Mouse (Mus musculus): ENCODE measurements around the gene Olfr509. TPM values are rescaled to one million over a fixed set of nuclear protein-coding genes. Genes with fewer than 3 reads are reported as not detected.
"Not testable (repeated sequence)": the region's sequence is repeated elsewhere in the genome, so short reads cannot be mapped to it uniquely, and the experiment has no call there.

Olfr509 gene
- not detected in 2 replicates for polyA plus RNA-seq (2015; fragmentation: Nextera tagmentation; extraction: Ambion mirVana)

DNA sequence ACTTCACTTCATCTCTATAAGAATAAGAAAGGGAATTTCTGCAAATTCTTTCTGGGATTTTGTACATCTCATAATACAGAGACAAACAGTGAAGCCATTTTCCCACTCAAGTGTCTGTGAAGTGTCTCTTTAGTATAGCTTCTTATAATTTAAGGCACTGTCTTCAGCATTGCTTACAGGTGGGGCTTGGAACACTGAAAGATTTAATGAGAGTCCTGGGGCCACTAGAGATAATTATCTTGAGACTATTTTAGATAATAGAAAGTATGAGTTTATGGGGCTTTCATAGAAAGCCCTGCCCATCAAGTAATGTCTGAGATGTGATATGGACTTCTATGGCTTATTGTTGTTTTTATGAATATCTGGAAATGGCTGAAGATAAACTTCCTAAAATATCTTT lies at the start of gene Olfr509:
Olfr509 (minus strand) TSS at position 101 of the 400 bp plus-strand sequence.
- no peaks in the 10 kb centered on the region for H3K27me3 ChIP-seq (ENCODE audit: insufficient read depth, low read length)
- TF ChIP-seq CTCF (IDR thresholded peaks at IDR 0.05; ENCODE audit: low read depth) (no peak), EP300 (IDR thresholded peaks at IDR 0.05; ENCODE audit: low read depth) (no peak)
- no peak for DNase-seq
- no peak within 1 kb of the TSS for H3K4me2 ChIP-seq (ENCODE audit: low read depth, low read length)
- H3K27ac ChIP-seq (ENCODE audit: low read depth): no peak within 1 kb of the TSS
- ATAC-seq: no peak
- H3K9ac ChIP-seq (replicated peaks): no peak within 1 kb of the TSS
- 0 out of 2 replicates have a peak, but pooled peaks cover 2% of the 10 kb centered on the region for H3K9me3 ChIP-seq (ENCODE audit: low read length)
- H3K36me3 ChIP-seq (replicated peaks; ENCODE audit: insufficient read depth, low read length): no peaks in the 10 kb centered on the region
- H3K4me3 ChIP-seq (ENCODE audit: low read depth, low read length): no peak within 1 kb of the TSS
- H3K4me1 ChIP-seq (ENCODE audit: insufficient read depth): no peaks in the 10 kb centered on the region

DNA sequence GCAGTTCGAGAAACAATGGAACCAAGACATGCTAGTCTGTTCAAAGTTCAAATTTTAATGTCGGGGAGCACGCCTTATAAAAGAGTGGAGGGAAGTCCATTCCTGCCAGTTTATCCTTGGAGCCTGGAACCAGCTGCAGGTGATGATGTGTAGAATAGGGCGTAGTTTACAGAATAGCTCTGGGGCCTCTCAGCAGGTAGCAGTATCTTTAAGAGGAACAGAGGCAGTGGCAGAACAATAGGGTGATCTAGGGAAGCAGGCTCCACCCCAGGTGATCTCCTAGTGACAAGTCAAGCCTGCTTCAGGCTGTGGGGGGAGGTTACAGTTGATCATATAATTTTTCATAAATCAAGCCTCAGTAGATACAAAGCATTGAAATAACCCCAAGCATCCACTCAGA lies 27.2 kb upstream of the Olfr509 start:
- H3K9ac ChIP-seq (replicated peaks): no peak overlapping the region
- no peak overlapping the region for H3K4me3 ChIP-seq (ENCODE audit: low read depth, low read length)
- DNase-seq (no peak), ATAC-seq (no peak)
- no peak overlapping the region for H3K27ac ChIP-seq (ENCODE audit: low read depth)
- no peaks in the 10 kb centered on the region for H3K9me3 ChIP-seq (ENCODE audit: low read length)
- TF ChIP-seq CTCF (IDR thresholded peaks at IDR 0.05; ENCODE audit: low read depth) (no peak), EP300 (IDR thresholded peaks at IDR 0.05; ENCODE audit: low read depth) (no peak)
- 68% methylated on average over 4 of the region's 4 CpGs for WGBS (ENCODE audit: insufficient replicate concordance)
- no peaks in the 10 kb centered on the region for H3K27me3 ChIP-seq (ENCODE audit: insufficient read depth, low read length)
- H3K4me1 ChIP-seq (ENCODE audit: insufficient read depth): no peaks in the 10 kb centered on the region
- no peak overlapping the region for H3K4me2 ChIP-seq (ENCODE audit: low read depth, low read length)
- no peaks in the 10 kb centered on the region for H3K36me3 ChIP-seq (replicated peaks; ENCODE audit: insufficient read depth, low read length)

DNA sequence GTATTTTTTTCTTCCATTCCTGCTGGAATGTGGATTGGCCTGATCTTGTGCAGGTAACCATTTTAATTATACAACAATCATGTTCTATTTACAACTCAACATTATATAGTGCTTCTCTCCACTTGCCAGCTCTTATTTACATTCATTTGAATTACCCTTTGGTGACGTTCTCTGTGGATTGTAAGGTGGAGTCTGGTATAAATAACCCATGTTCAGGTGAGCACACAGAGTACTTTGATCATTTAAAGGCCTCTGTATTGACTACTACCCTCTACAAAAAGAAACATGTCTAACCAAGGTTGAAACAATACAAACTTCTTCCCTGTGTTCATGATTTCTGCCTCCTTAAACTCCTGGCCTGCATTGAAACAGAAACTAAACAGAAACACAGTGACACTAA lies 19.4 kb upstream of the Olfr509 start:
- H3K4me2 ChIP-seq (ENCODE audit: low read depth, low read length): no peak overlapping the region
- H3K27me3 ChIP-seq (ENCODE audit: insufficient read depth, low read length): no peaks in the 10 kb centered on the region
- no peaks in the 10 kb centered on the region for H3K4me1 ChIP-seq (ENCODE audit: insufficient read depth)
- H3K9ac ChIP-seq (replicated peaks): no peak overlapping the region
- H3K9me3 ChIP-seq (ENCODE audit: low read length): no peaks in the 10 kb centered on the region
- ATAC-seq (no peak), DNase-seq (no peak)
- no peaks in the 10 kb centered on the region for H3K36me3 ChIP-seq (replicated peaks; ENCODE audit: insufficient read depth, low read length)
- TF ChIP-seq CTCF (IDR thresholded peaks at IDR 0.05; ENCODE audit: low read depth) (no peak), EP300 (IDR thresholded peaks at IDR 0.05; ENCODE audit: low read depth) (no peak)
- H3K27ac ChIP-seq (ENCODE audit: low read depth): no peak overlapping the region
- WGBS (ENCODE audit: insufficient replicate concordance): 57% methylated on average over 1 of the region's 1 CpGs
- H3K4me3 ChIP-seq (ENCODE audit: low read depth, low read length): no peak overlapping the region

DNA sequence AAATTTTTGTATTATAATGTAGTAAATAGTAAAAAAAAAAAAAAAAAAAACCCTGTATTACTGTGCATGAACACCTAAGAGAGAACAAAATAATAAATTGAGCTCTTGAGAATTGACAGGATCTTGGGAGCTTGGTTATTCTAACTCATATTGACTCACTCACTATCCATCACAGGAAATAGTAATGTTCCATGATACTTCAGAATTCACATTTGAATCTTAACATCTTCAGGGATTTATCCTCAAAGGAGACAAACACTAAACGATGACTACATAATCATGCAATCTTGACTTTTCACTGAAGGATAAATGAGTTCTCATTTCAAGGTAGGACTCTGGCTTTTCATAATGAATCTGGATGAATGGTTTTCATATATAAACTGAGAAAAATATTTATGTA lies 14.4 kb upstream of the Olfr509 start, which contains the start of gene Olfr510:
Olfr510 (plus strand) TSS at position 301 of the 400 bp plus-strand sequence.
- no peaks in the 10 kb centered on the region for H3K9me3 ChIP-seq (ENCODE audit: low read length)
- TF ChIP-seq EP300 (IDR thresholded peaks at IDR 0.05; ENCODE audit: low read depth) (no peak), CTCF (IDR thresholded peaks at IDR 0.05; ENCODE audit: low read depth) (no peak)
- H3K4me1 ChIP-seq (ENCODE audit: insufficient read depth): no peaks in the 10 kb centered on the region
- no peaks in the 10 kb centered on the region for H3K36me3 ChIP-seq (replicated peaks; ENCODE audit: insufficient read depth, low read length)
- no peak within 1 kb of the TSS for H3K9ac ChIP-seq (replicated peaks)
- H3K4me3 ChIP-seq (ENCODE audit: low read depth, low read length): no peak within 1 kb of the TSS
- H3K4me2 ChIP-seq (ENCODE audit: low read depth, low read length): no peak within 1 kb of the TSS
- no peak for DNase-seq
- no peak within 1 kb of the TSS for H3K27ac ChIP-seq (ENCODE audit: low read depth)
- no peaks in the 10 kb centered on the region for H3K27me3 ChIP-seq (ENCODE audit: insufficient read depth, low read length)
- 83% methylated on average over 1 of the region's 1 CpGs for WGBS (ENCODE audit: insufficient replicate concordance)
- no peak for ATAC-seq

DNA sequence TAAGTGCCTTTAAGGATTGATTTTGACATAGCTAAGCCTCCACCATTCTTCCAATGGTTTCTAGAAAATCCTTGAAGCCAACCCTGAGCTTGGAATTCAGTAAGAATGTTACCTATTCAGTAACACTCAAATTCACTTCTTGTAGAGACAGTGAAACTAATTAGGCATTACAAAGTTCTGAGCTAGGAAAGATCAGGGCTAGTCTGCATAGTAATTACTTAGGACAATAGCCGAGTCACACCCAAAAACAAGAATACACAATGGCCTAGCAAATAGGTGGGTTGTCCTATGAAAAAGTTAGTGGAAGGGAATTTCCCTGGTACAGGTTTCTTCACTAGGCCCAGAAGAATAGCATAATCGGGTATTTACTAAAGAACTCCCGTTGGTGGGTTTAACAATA lies 10.7 kb upstream of the Olfr509 start:
- ATAC-seq: no peak
- 76% methylated on average over 3 of the region's 3 CpGs for WGBS (ENCODE audit: insufficient replicate concordance)
- Histone ChIP-seq H3K36me3 (replicated peaks; ENCODE audit: insufficient read depth, low read length) (no peaks in the 10 kb centered on the region), H3K4me1 (ENCODE audit: insufficient read depth) (no peaks in the 10 kb centered on the region), H3K9me3 (ENCODE audit: low read length) (no peaks in the 10 kb centered on the region), H3K27ac (ENCODE audit: low read depth) (no peak overlapping the region), H3K4me2 (ENCODE audit: low read depth, low read length) (no peak overlapping the region), H3K27me3 (ENCODE audit: insufficient read depth, low read length) (no peaks in the 10 kb centered on the region), H3K9ac (replicated peaks) (no peak overlapping the region), H3K4me3 (ENCODE audit: low read depth, low read length) (no peak overlapping the region)
- no peak for DNase-seq
- TF ChIP-seq EP300 (IDR thresholded peaks at IDR 0.05; ENCODE audit: low read depth): no peak
- no peak for TF ChIP-seq CTCF (IDR thresholded peaks at IDR 0.05; ENCODE audit: low read depth)

DNA sequence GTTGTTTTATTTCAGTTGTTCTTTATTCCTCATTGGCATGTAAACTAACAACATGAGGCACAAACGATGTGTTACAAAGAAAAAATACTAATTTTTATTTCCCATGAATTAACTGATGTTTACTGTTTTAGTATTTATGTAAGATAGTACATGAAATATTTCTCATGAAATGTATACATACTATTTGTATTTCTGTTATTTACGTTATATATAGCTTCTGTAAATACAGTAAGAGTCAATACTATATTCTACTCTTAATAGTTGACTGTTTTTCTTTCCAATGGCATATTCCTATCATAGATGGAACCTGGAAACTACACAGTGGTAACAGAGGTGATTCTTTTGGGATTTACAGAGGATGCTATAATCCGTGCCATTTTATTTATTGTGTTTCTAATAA lies 22.0 kb downstream of the Olfr509 start, which contains the start of gene Olfr508:
Olfr508 (plus strand) TSS at position 301 of the 400 bp plus-strand sequence.
- 64% methylated on average over 3 of the region's 3 CpGs for WGBS (ENCODE audit: insufficient replicate concordance)
- ATAC-seq: no peak
- no peaks in the 10 kb centered on the region; the same call in 1 of the 2 replicates for H3K9me3 ChIP-seq (ENCODE audit: low read length)

DNA sequence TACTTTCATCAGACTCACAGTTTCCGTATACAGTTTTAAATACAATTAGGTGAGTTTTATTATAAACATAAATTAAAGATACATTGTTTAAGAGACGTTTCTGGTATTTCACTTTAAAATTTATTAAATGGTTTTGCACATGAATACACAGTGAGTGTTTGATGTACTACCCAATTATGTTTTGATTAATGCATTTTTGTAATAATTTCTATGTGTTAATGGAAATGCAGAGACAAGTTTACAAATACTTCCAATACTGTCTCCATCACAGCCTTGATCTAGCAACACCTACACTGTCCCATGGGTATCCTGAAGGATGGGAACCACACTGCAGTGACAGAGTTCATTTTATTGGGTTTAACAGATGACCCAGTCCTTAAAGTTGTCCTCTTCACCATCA lies 30.2 kb downstream of the Olfr509 start, which contains the start of gene Olfr507:
Olfr507 (plus strand) TSS at position 301 of the 400 bp plus-strand sequence.
- DNase-seq: no peak
- H3K4me2 ChIP-seq (ENCODE audit: low read depth, low read length): no peak within 1 kb of the TSS
- H3K9me3 ChIP-seq (ENCODE audit: low read length): no peaks in the 10 kb centered on the region
- H3K9ac ChIP-seq (replicated peaks): no peak within 1 kb of the TSS
- no peaks in the 10 kb centered on the region for H3K27me3 ChIP-seq (ENCODE audit: insufficient read depth, low read length)
- 67% methylated on average over 2 of the region's 2 CpGs for WGBS (ENCODE audit: insufficient replicate concordance)
- H3K4me1 ChIP-seq (ENCODE audit: insufficient read depth): no peaks in the 10 kb centered on the region
- no peak for ATAC-seq
- no peaks in the 10 kb centered on the region for H3K36me3 ChIP-seq (replicated peaks; ENCODE audit: insufficient read depth, low read length)
- no peak for TF ChIP-seq CTCF (IDR thresholded peaks at IDR 0.05; ENCODE audit: low read depth)
- no peak within 1 kb of the TSS for H3K27ac ChIP-seq (ENCODE audit: low read depth)
- no peak within 1 kb of the TSS for H3K4me3 ChIP-seq (ENCODE audit: low read depth, low read length)

More for the DNA sequence above, 22.0 kb downstream of the Olfr509 start, which contains the start of gene Olfr508:
- Histone ChIP-seq H3K27ac (ENCODE audit: low read depth) (no peak within 1 kb of the TSS), H3K4me3 (ENCODE audit: low read depth, low read length) (no peak within 1 kb of the TSS), H3K36me3 (replicated peaks; ENCODE audit: insufficient read depth, low read length) (no peaks in the 10 kb centered on the region), H3K27me3 (ENCODE audit: insufficient read depth, low read length) (no peaks in the 10 kb centered on the region), H3K4me2 (ENCODE audit: low read depth, low read length) (no peak within 1 kb of the TSS), H3K9ac (replicated peaks) (no peak within 1 kb of the TSS), H3K4me1 (ENCODE audit: insufficient read depth) (no peaks in the 10 kb centered on the region)
- TF ChIP-seq EP300 (IDR thresholded peaks at IDR 0.05; ENCODE audit: low read depth) (no peak), CTCF (IDR thresholded peaks at IDR 0.05; ENCODE audit: low read depth) (no peak)
- DNase-seq: no peak

DNA sequence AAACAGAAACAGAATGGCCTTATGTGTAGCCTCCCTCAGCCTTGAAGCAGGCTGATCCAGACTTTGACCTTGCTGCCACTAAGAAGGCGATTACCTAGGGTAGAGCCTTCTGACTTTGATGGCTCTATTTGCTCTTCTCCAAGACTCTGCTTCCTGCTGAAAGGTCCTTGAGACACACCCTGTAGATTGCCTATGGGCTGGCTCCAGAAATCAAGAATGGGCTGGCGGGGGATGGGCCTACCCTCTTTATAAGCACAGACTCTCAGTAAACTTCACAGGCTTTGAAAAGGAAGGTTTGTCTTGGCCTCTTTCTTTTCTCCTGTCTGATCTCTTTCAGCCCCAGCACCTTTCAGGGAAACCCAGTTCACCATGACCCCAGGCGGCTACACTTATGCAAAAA lies 34.9 kb downstream of the Olfr509 start:
- ATAC-seq; H3K9ac ChIP-seq (replicated peaks); H3K27ac ChIP-seq (ENCODE audit: low read depth); H3K36me3 ChIP-seq (replicated peaks; ENCODE audit: insufficient read depth, low read length); H3K4me1 ChIP-seq (ENCODE audit: insufficient read depth); DNase-seq; H3K4me2 ChIP-seq (ENCODE audit: low read depth, low read length); H3K27me3 ChIP-seq (ENCODE audit: insufficient read depth, low read length); H3K9me3 ChIP-seq (ENCODE audit: low read length); H3K4me3 ChIP-seq (ENCODE audit: low read depth, low read length): not testable (repeated sequence)
- 65% methylated on average over 3 of the region's 3 CpGs for WGBS (ENCODE audit: insufficient replicate concordance)
